Mouse (Mus musculus) CH12.LX (cell line): ENCODE results near the gene Lgals7. TPM values are rescaled to one million over a fixed set of nuclear protein-coding genes. Genes with fewer than 3 reads are reported as not detected.

ENCODE experiments used
- DNase-seq: peaks from one replicate; pipeline ENCODE4 v3.0.0-alpha.2; 2013; ENCODE audit errors: extremely low read depth
- H3K27ac ChIP-seq: 2 replicates; pipeline ENCODE4 v1.5.1; 2012; ENCODE audit warnings: low read depth, mild to moderate bottlenecking, control low read depth, moderate library complexity; ENCODE audit not compliant: insufficient read depth
- H3K27me3 ChIP-seq: replicated peaks from 2 replicates; pipeline ENCODE3; 2012; ENCODE audit warnings: inconsistent platforms
- H3K36me3 ChIP-seq, 2 experiments: replicated peaks in 1 of 2; 2 replicates each; pipeline versions ENCODE3 to v1.6.1; 2012; ENCODE audit warnings: inconsistent platforms in 1 of 2, low read length in 1 of 2, mild to moderate bottlenecking in 1 of 2, mixed read lengths in 1 of 2, moderate library complexity in 1 of 2; ENCODE audit not compliant: control insufficient read depth in 1 of 2, insufficient read depth in 1 of 2
- H3K4me1 ChIP-seq, 2 experiments: 2 replicates each; pipeline ENCODE4 v1.6.1; 2012; ENCODE audit warnings: inconsistent platforms in 1 of 2, moderate library complexity in 1 of 2; ENCODE audit not compliant: insufficient read depth in 2 of 2, control insufficient read depth in 1 of 2
- H3K4me2 ChIP-seq: 2 replicates; pipeline ENCODE4 v1.6.1; 2012; ENCODE audit warnings: low read depth, mild to moderate bottlenecking, control low read depth; ENCODE audit not compliant: poor library complexity, insufficient read depth, severe bottlenecking
- H3K4me3 ChIP-seq, 3 experiments: fragments of 150-350 bp in 1 of 3; sonication (generic) in 1 of 3; replicated peaks in 1 of 3; 2 replicates each; pipeline versions ENCODE3 to v1.5.1; 2011 to 2012; ENCODE audit warnings: low read depth in 2 of 3, low read length in 2 of 3, mild to moderate bottlenecking in 2 of 3, moderate library complexity in 2 of 3, control low read depth in 1 of 3, improper control_type of control experiment in 1 of 3, inconsistent platforms in 1 of 3, mixed read lengths in 1 of 3; ENCODE audit not compliant: poor library complexity in 1 of 3
- H3K79me2 ChIP-seq: replicated peaks from 2 replicates; pipeline ENCODE4 v1.6.1; 2012; ENCODE audit warnings: mild to moderate bottlenecking, moderate library complexity; ENCODE audit not compliant: control insufficient read depth, poor library complexity, insufficient read depth, severe bottlenecking; ENCODE audit errors: extremely low read depth
- H3K9ac ChIP-seq: 2 replicates; pipeline ENCODE4 v1.6.1; 2012; ENCODE audit warnings: low read depth, mild to moderate bottlenecking, control low read depth, moderate library complexity; ENCODE audit not compliant: insufficient read depth
- H3K9me3 ChIP-seq: replicated peaks from 2 replicates; pipeline ENCODE3; 2012; ENCODE audit warnings: low read length, inconsistent platforms, mixed read lengths
- CTCF ChIP-seq, 2 experiments: IDR thresholded peaks in 1 of 2; conservative IDR thresholded peaks in 1 of 2; 2 replicates each; pipeline ENCODE4 v1.5.1; 2011 to 2012; ENCODE audit warnings: low read depth in 2 of 2, low read length in 2 of 2, improper control_type of control experiment in 1 of 2, inconsistent platforms in 1 of 2, mild to moderate bottlenecking in 1 of 2, moderate library complexity in 1 of 2
- E2F4 ChIP-seq: IDR thresholded peaks from 2 replicates; pipeline ENCODE4 v1.6.1; 2011; ENCODE audit warnings: low read depth, low read length, improper control_type of control experiment; ENCODE audit not compliant: insufficient replicate concordance
- ELF1 ChIP-seq: IDR thresholded peaks from 2 replicates; pipeline ENCODE4 v1.6.1; 2014; ENCODE audit warnings: low read depth, mild to moderate bottlenecking, inconsistent platforms, low read length, improper control_type of control experiment
- EP300 ChIP-seq: IDR thresholded peaks from 2 replicates; pipeline ENCODE4 v1.6.1; 2011; ENCODE audit warnings: low read length, improper control_type of control experiment
- ETS1 ChIP-seq: conservative IDR thresholded peaks from 2 replicates; pipeline ENCODE4 v1.6.1; 2012; ENCODE audit warnings: low read depth, mild to moderate bottlenecking, inconsistent platforms, low read length, improper control_type of control experiment, moderate library complexity
- IRF4 ChIP-seq: IDR thresholded peaks from 2 replicates; pipeline ENCODE4 v1.6.1; 2014; ENCODE audit warnings: low read depth, mild to moderate bottlenecking, inconsistent platforms, low read length, improper control_type of control experiment
- JUND ChIP-seq: conservative IDR thresholded peaks from 2 replicates; pipeline ENCODE4 v1.6.1; 2011; ENCODE audit warnings: low read depth, low read length, improper control_type of control experiment
- MAFK ChIP-seq: IDR thresholded peaks from 2 replicates; pipeline ENCODE4 v1.6.1; 2011; ENCODE audit warnings: low read length, improper control_type of control experiment; ENCODE audit not compliant: insufficient replicate concordance
- MAX ChIP-seq: IDR thresholded peaks from 2 replicates; pipeline ENCODE4 v1.6.1; 2011; ENCODE audit warnings: low read length, improper control_type of control experiment
- MAZ ChIP-seq: IDR thresholded peaks from 2 replicates; pipeline ENCODE4 v1.6.1; 2012; ENCODE audit warnings: low read depth, mild to moderate bottlenecking, inconsistent platforms, low read length, improper control_type of control experiment, moderate library complexity
- MYC ChIP-seq: IDR thresholded peaks from 2 replicates; pipeline ENCODE4 v1.6.1; 2011; ENCODE audit warnings: low read depth, mild to moderate bottlenecking, improper control_type of control experiment, low read length
- NELFE ChIP-seq: IDR thresholded peaks from 2 replicates; pipeline ENCODE4 v1.6.1; 2011; ENCODE audit warnings: low read depth, low read length, improper control_type of control experiment
- NRF1 ChIP-seq: IDR thresholded peaks from 2 replicates; pipeline ENCODE4 v1.6.1; 2014; ENCODE audit warnings: low read depth, mild to moderate bottlenecking, inconsistent platforms, low read length, improper control_type of control experiment, moderate library complexity
- PAX5 ChIP-seq: IDR thresholded peaks from 2 replicates; pipeline ENCODE4 v1.6.1; 2012; ENCODE audit warnings: low read length, inconsistent platforms, mixed read lengths
- POLR2A ChIP-seq: IDR thresholded peaks from 2 replicates; pipeline ENCODE4 v1.6.1; 2011; ENCODE audit warnings: low read depth, mild to moderate bottlenecking, improper control_type of control experiment, low read length
- SIN3A ChIP-seq: IDR thresholded peaks from 2 replicates; pipeline ENCODE4 v1.6.1; 2012; ENCODE audit warnings: low read length, improper control_type of control experiment, inconsistent platforms
- SMC3 ChIP-seq: IDR thresholded peaks from 2 replicates; pipeline ENCODE4 v1.6.1; 2011; ENCODE audit warnings: low read depth, low read length, improper control_type of control experiment
- TBP ChIP-seq: conservative IDR thresholded peaks from 2 replicates; pipeline ENCODE4 v1.6.1; 2011; ENCODE audit warnings: low read depth, low read length, improper control_type of control experiment
- UBTF ChIP-seq: IDR thresholded peaks from 2 replicates; pipeline ENCODE4 v1.6.1; 2012; ENCODE audit warnings: low read depth, mild to moderate bottlenecking, inconsistent platforms, low read length, improper control_type of control experiment, moderate library complexity
- USF1 ChIP-seq: IDR thresholded peaks from 2 replicates; pipeline ENCODE4 v1.6.1; 2014; ENCODE audit warnings: low read depth, mild to moderate bottlenecking, inconsistent platforms, low read length, improper control_type of control experiment
- ZC3H11A ChIP-seq: IDR thresholded peaks from 2 replicates; pipeline ENCODE4 v1.6.1; 2012; ENCODE audit warnings: low read depth, mild to moderate bottlenecking, inconsistent platforms, low read length, improper control_type of control experiment
- ZKSCAN1 ChIP-seq: IDR thresholded peaks from 2 replicates; pipeline ENCODE4 v1.6.1; 2012; ENCODE audit warnings: low read depth, inconsistent platforms, low read length, improper control_type of control experiment, borderline replicate concordance
- dilution Hi-C: fragments of 300-500 bp; cut with MboI; formaldehyde crosslinking; loops from 2 replicates; pipeline ENCODE4 v1.14.3; 2020; ENCODE audit warnings: low sequenced_read_pairs; ENCODE audit not compliant: extremely low pct_unique_long_range_greater_than_20kb, extremely low pct_ligation_motif_present
- in situ Hi-C: fragments of 300-500 bp; cut with MboI; formaldehyde crosslinking; loops from 3 replicates; pipeline ENCODE4 v1.14.3; 2019; ENCODE audit warnings: low sequenced_read_pairs, low pct_ligation_motif_present, low pct_unique_long_range_greater_than_20kb, mixed read lengths
- polyA plus RNA-seq: library from polyadenylated mRNA; unstranded; fragments of >175 nt; gene quantifications from 2 replicates; pipeline ENCODE4 v1.2.1, GENCODE M21; 2012; ENCODE audit warnings: low read depth; ENCODE audit not compliant: insufficient read length
- total RNA-seq, 2 experiments: library from RNA; depleted of rRNA; stranded (reverse); fragments of 300-350 nt in 1 of 2; fragments of >200 nt in 1 of 2; gene quantifications; 2 replicates each; pipeline ENCODE4 v1.2.3; 2012 to 2014

Gene Lgals7
- total and polyA plus RNA-seq, 3 experiments = not detected

DNA sequence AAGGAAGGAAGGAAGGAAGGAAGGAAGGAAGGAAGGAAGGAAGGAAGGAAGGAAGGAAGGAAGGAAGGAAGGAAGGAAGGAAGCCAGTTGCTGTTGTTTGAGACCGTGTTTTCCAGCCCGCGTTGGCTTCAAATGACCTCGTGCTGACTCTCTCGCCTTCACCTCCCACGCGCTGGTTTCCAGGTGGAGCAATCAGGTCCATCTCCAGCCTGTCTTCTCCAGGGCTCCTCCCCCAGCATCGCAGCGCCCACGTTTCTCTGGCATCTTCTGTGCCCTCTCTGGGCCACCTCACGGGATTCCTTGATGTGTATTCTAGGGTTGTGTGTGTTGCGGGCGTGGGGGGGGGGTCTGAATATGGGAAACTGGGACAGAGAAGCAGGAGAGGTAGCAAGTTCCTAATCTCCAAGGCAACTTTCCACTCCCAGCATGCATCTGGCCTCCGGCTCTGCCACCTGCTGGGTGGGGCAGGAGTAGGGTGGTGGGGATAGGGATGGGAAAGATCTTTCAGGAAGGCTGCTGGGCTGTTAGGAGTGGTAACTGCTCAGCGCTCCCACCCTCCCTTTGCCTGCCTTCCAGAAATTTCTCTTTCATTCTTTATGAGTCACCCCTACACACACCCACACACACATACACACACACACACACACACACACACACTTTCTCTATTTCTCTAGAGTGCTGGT is 695 bp upstream of the Lgals7 start:
- Histone ChIP-seq H3K79me2 (no peaks in the 10 kb centered on the region), H3K36me3 (no peaks in the 10 kb centered on the region), H3K9ac (no peak overlapping the region), H3K4me2 (no peak overlapping the region), H3K27ac (no peak overlapping the region), H3K9me3 (peaks cover 9% of the 10 kb centered on the region), H3K4me3 (no peak overlapping the region), H3K27me3 (no peaks in the 10 kb centered on the region), H3K4me1 (peaks cover 9 to 23% of the 10 kb centered on the region in 2 experiments)
- no peak for TF ChIP-seq MAX
- TF ChIP-seq NELFE = no peak
- no peak for TF ChIP-seq MAFK
- TF ChIP-seq NRF1 = no peak
- TF ChIP-seq MYC = no peak
- TF ChIP-seq POLR2A = no peak
- TF ChIP-seq ZC3H11A = no peak
- no peak for TF ChIP-seq PAX5
- no peak for TF ChIP-seq E2F4
- no peak for TF ChIP-seq UBTF
- TF ChIP-seq SMC3 = no peak
- no peak for TF ChIP-seq SIN3A
- no peak for TF ChIP-seq TBP
- no peak for TF ChIP-seq EP300
- no peak for TF ChIP-seq IRF4
- no peak for TF ChIP-seq ZKSCAN1
- no peak for TF ChIP-seq USF1
- in situ Hi-C loops = no loop called here
- dilution Hi-C loops = no loop called here
- no peak for DNase-seq

DNA sequence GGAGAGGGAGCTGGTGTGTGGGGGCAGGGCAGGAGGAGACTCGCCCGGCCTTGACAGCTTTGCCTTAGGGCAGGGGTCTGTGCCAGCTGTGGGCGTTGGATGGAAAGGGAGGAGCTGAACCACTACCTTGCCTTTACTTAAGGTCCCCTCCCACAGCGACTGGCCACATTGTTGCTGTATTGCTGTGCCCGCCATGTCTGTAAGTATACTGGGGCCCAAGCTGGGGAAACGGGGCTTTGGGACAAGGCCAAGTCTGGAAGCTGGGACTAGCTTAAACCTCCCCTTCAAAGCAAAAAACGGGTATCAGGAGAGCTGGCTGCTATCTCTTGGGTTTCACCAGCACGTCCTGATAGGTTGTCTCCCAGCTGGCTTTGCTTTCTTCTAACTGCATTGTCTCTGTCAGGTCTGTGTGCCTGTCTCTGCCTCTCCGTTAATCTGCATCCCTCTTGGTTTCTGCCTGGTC is 666 bp downstream of the Lgals7 start:
- Histone ChIP-seq H3K36me3 (no peaks in the 10 kb centered on the region), H3K9ac (no peak overlapping the region), H3K79me2 (no peaks in the 10 kb centered on the region), H3K27ac (no peak overlapping the region), H3K4me1 (peaks cover 9 to 23% of the 10 kb centered on the region in 2 experiments), H3K4me2 (no peak overlapping the region), H3K27me3 (no peaks in the 10 kb centered on the region), H3K9me3 (peaks cover 5% of the 10 kb centered on the region), H3K4me3 (no peak overlapping the region)
- DNase-seq = no peak
- in situ Hi-C loops (no loop called here), dilution Hi-C loops (no loop called here)
- TF ChIP-seq CTCF (conservative IDR thresholded peaks at IDR 0.05 in 1 of 2, IDR thresholded peaks at IDR 0.05 in 1 of 2; ENCODE audit: low read depth in 2 of 2, low read length in 2 of 2) (no peak), ELF1 (no peak), EP300 (no peak), POLR2A (no peak), ZC3H11A (no peak), SMC3 (no peak), IRF4 (no peak), UBTF (no peak), JUND (no peak), SIN3A (no peak), ETS1 (no peak), MAZ (no peak)
